Mouse (Mus musculus) thymus, postnatal 0 days (tissue): ENCODE results near the gene Foxo6. TPM values are rescaled to one million over a fixed set of nuclear protein-coding genes. Genes with fewer than 3 reads are reported as not detected.

Experiments used
- DNase-seq: peaks from one replicate; pipeline ENCODE4 v3.0.0-alpha.2; 2015; ENCODE audit warnings: low spot score
- polyA plus RNA-seq: library from polyadenylated mRNA; unstranded; fragments of >200 nt; fragmentation: Nextera tagmentation; extraction: Ambion mirVana; gene quantifications from 2 replicates; pipeline ENCODE4 v1.2.1, GENCODE M21; 2015

Gene Foxo6
- polyA plus RNA-seq, 1 experiment from 2014 or later: not detected

DNA sequence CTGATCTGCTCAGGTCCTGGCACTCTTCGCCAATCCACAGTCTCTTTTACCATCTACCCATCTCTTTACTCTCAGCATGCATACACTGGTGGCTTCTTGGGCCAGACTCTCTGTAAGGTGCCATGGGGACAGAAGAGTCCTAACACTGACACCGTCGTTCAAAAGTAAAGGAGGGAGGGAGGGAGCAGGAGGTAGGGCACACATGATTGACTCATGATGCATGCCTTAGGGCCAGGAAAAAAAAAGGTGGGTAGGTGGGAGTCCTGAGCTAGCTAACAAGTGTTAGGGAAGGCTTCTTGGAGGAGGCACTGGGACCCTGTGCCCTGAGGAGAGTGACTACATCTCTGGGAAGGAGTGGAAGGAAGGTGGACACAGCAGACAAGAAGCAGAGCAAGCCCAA, 1.9 kb downstream of the Foxo6 start:
- DNase-seq: no peak

DNA sequence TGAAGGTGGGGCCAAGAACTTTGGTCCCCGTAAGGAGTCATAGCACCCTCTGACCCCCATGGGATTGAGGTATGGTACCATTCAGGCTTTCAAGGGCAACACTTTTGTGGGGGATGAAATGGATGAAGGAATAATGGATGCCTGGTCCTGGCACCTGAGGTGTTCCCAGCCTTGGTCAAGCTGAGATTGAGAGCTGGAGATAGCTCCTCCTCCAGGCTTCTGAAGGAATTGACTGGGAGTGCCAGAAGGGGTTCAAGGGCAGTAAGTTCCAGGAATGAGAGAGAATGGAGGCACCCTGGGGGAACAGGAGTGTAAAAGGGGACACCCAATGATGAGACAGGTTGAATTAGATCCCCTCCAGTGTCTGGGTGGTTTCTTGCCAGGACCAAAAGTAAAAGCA, 3.0 kb downstream of the Foxo6 start:
- no peak for DNase-seq

- no peak for DNase-seq
These were observed 4.0 kb downstream of the Foxo6 start for GRCm38 (mm10) chr4:120283141-120283540.

DNA sequence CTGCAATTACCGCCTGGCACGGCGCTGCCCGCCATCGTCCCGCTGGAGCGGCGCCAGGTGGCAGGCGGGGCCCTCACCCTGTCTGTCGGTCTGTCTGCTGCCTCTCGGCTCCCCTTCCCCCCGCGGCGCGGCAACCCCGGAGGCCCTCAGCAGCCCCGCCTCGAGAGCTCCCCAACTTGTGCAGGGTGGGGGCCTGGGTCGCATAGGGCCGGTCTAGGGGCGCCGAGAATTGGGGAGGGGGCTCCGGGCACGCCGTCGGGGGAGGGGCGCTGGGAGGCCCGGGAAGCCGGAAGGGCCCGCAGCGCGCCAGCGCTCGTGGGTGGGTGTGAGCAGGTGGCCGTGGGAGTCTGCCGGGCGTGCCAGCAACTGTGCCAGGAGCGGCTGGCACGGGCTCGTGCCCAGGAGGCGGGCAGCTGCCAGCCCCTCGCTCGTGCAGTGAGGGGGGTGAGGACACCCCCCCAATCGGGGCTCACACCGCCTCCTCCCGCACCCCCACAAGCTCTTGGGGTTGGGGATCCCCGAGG, 4.5 kb downstream of the Foxo6 start:
- DNase-seq: peak; percentile 5

DNA sequence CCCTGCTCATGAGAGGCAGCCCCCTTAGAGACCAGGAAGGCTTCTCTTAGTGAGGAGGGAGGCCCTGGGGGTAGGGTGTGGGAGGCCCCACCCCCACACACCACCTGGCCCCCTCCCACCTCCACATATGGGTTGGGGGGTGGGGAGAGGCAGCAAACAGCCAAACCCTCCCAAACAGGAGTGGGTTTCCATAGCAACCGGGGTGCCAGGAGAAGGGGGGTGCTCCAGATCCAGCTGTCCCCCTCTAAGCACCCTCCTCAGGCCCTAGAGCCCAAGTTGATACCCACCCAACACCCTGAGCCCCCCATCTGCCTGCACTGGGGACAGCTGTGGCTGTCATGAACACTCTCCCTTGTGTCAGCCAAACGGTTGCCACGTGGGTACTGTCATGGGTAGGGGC, 6.1 kb downstream of the Foxo6 start:
- no peak for DNase-seq

GRCm38 (mm10) chr4:120280432-120280831, 6.7 kb downstream of the Foxo6 start:
- no peak for DNase-seq

- DNase-seq: no peak
These were observed 9.8 kb downstream of the Foxo6 start for GRCm38 (mm10) chr4:120277255-120277928.

DNA sequence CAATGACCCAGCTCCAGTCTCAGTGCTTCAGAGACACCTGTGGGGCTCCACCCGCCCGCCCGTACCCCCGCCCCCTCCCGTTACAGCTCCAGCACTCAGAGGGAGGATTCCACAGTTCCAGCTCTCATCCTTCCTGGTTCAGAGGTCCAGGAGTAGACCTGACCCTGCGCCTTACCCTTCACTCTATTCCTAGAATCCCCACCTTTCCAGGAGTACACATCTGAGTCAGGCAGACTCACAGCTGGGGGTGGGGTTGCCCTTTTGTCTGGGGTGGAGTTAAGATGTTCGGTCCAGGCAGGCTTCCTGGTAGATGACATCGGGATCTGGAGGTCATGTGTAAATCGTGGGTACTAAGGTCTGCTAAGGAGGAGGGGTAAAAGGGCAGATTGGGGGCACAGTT, 11.7 kb downstream of the Foxo6 start:
- no peak for DNase-seq

DNA sequence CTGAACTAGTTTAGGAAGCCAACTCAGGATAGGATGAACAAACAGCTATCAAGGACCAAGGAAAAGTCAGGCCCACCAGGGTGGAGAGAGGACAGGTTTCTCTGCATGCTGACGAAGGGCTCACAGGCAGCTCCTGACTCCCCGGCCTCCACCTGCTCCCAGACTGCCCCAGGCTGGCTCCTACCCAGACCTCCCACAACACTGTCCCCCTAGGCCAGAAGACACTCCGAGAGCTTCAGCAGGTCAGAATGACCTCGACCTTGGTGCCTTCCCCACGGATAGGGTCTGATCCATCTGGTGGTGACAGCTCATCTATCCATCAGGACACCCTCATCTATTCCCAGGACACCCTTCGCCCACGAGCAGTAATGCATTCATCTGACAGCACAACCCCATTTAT, 13.6 kb downstream of the Foxo6 start:
- DNase-seq: no peak

GRCm38 (mm10) chr4:120271886-120272580, 15.1 kb downstream of the Foxo6 start:
- no peak for DNase-seq

GRCm38 (mm10) chr4:120271208-120271607, 15.9 kb downstream of the Foxo6 start:
- DNase-seq: no peak

DNA sequence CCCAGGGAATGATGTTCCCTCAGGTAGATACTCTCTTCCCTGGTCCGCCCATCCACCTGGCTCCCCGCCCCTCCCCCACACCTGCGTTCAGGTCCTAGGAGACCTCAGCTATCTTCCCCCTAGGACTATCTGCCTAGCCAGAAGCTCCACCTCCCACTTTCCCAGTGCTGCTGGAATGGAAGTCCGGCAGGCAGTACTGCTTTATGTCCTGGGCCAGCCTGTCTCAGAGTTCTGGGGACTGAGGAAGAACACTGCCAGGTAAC, 16.3 kb downstream of the Foxo6 start:
- no peak for DNase-seq

DNA sequence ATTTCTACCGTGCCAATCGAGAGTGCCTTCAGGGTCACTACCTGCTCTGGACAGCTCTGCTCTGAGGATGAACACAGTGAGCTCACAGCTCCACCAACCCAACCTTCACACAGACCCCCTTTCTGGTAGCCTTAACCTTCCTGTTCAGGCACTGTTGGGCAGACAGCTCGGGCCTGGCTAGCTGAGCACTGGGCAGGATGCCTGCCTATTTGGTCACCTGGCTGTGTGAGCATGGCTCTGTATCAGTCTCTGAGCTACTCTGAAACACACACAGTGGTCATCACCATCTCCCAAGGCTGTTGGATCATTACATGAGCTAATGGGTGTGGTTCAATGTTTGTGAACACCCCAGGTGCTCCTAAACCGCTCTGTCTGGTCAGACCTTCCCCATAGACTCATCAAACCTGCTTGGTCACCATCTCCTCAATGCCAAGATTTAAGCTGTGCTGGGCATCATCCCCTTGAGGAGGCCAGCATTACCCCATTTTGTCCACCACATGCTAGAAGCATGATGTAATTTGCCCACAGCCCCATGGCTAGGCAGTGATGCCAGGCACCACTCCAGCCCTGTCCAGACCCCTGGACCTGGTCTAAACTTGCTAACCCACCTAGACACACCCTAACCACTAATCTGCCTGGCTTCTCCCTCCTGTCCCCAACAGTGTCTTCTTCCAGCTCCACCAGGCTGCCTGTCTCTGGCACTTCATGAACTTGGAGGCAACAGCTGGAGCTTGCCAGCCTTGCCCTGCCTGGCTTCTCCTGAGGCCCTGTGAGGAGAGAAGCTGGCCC, 16.8 kb downstream of the Foxo6 start:
- DNase-seq: no peak

GRCm38 (mm10) chr4:120269426-120269825, 17.7 kb downstream of the Foxo6 start:
- no peak for DNase-seq

GRCm38 (mm10) chr4:120268214-120269061, 18.7 kb downstream of the Foxo6 start:
- DNase-seq: no peak

DNA sequence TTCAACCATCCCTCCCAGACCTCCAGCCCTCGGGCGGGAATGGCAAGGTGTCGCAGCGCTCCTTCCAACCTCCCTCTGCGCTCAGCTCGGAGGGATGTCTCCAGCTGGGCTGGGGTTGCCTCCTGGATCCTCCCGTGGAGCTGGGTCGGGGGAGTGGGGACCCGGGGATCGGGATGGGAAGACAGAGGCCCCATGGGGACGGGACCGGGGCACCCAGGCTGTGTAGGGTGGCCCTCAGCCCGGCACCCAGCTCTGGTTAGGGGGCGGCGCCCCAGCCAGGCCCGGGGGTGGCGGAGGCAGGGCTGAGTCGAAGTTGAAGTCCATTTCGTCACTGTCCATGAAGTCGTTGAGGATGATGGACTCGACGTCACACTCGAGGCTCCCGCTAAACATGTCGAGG, 19.5 kb downstream of the Foxo6 start:
- no peak for DNase-seq

- DNase-seq: no peak
These were observed 20.0 kb downstream of the Foxo6 start for GRCm38 (mm10) chr4:120267136-120267535.

DNA sequence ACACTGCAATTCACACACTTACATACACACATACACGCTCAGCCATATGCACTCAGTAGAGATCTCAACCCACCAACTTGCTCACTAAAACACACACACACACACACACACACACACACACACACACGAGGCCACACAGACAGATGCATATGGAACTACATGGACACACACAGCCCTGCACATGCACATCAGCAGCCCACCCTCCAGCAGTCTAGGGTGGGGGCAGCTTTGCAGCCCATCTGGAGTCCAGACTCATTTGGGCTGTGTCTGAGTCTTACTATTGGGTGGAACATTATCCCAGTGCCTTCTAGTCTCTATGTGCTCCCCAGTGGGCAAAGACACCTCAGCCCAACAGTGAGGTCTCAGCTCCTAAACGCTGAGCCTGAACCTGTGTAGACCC, 23.0 kb downstream of the Foxo6 start:
- DNase-seq: no peak

DNA sequence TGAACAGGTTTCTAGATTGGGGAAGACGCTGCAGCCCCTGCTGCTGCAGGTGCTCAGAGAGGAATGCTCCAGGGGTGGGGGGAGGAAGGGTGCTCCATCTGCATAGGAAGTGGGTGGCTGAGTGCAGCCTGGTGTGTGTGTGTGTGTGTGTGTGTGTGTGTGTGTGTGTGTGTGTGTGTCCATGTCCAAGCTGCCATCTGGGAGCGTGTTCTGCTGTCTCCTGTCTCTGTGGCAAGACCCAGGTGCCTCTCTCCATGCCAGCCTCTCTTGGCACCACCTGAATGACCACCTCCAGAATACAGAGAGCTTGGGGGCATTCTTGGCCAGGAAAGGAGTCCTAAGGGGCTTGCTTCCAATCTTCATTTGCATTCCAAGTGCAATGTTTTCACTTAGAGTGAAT, 24.4 kb downstream of the Foxo6 start:
- no peak for DNase-seq

DNA sequence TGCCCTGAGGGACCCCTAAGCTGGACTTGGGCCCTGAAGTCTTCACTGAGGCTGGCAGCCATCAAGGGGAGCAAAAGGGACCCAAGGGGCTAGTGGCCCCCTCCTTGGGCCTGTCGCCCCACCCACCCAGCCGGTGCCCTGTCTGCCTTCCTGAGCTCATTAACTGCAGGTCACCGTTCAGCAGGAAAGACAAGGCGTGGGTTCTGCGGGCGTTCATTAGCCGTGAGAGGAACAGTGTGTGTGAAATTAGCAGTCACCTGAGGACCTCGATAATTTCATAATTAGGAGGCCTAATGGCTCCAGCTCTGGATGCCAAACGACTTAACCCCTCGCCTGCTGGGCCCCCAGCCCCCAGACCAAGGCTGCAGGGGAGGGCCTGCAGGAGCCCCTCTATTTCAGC, 24.9 kb downstream of the Foxo6 start:
- no peak for DNase-seq

GRCm38 (mm10) chr4:120259356-120260181, 27.6 kb downstream of the Foxo6 start:
- no peak for DNase-seq
